Mouse (Mus musculus): ENCODE measurements at regions not wholly inside any gene's neighbourhood (a gene's known extent, or its start where the extent isn't known, plus 50 kb on each side); places are given as distances from the start of the nearest gene placed in this dataset.
A peak's percentile ranks its signal among the peaks of the same experiment; 100 is the strongest.

DNA sequence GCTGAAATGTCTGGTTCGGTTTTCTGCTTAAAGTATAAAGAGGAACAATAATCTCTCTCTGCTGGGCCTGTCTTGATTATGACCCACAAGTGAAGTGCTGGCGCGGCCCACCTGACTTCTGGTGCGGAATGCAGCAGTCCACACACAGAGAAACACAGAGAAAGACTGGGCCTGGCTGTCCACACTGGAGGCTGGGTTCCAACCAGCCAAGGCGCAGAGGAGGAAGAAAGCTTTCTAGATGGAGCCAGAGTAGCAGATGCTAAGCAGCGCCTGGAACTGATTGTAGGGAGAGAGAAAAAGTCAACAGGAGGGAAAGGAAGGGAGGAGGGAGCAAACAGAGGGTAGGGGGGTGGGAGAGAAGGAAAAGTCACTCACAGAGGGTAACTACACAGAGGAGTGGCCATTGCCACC lies 208.4 kb upstream of the Serp2 start:
- Histone ChIP-seq H3K4me2 (replicated peaks; ENCODE audit: low read depth) (no peak overlapping the region), H3K9ac (ENCODE audit: low read depth, low read length) (no peak overlapping the region), H3K27me3 (replicated peaks; ENCODE audit: control insufficient read depth, insufficient read depth, low read length) (no peaks in the 10 kb centered on the region), H3K4me1 (replicated peaks; ENCODE audit: control insufficient read depth, insufficient read depth, low read length) (0 out of 2 replicates have a peak, but pooled peaks cover 3% of the 10 kb centered on the region), H3K27ac (ENCODE audit: low read depth, low read length) (no peak overlapping the region), H3K36me3 (ENCODE audit: control insufficient read depth, insufficient read depth) (no peaks in the 10 kb centered on the region), H3K4me3 (ENCODE audit: low read depth, low read length) (no peak overlapping the region), H3K9me3 (ENCODE audit: control insufficient read depth) (no peaks in the 10 kb centered on the region)
- TF ChIP-seq CTCF (IDR thresholded peaks at IDR 0.05; ENCODE audit: low read depth), result no peak
- WGBS, result 63% methylated on average over 6 of the region's 6 CpGs
- ATAC-seq, result no peak

DNA sequence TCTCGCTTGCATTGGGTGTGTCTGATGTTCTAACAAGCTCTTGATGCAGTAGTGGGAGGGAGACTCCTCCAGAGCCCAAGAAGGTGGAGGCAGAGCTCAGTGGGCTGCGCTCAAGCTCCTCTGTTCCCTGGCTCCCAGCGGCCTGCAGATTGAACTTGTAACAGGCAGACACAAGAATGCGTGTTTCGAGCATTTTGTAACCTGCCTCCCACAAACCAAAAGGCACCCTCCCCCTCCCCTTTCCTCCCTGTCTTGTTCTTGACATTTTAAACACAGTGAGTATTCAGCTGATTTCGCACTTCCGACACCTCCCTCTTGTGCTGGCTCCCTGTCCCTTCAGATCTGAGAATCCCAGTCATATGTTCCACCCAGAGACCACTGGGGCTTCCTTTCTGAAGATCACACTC lies 207.7 kb upstream of the Serp2 start:
- Histone ChIP-seq H3K4me1 (replicated peaks; ENCODE audit: control insufficient read depth, insufficient read depth, low read length) (0 out of 2 replicates have a peak, but pooled peaks cover 3% of the 10 kb centered on the region), H3K9ac (ENCODE audit: low read depth, low read length) (no peak overlapping the region), H3K27me3 (replicated peaks; ENCODE audit: control insufficient read depth, insufficient read depth, low read length) (no peaks in the 10 kb centered on the region), H3K27ac (ENCODE audit: low read depth, low read length) (no peak overlapping the region), H3K4me3 (ENCODE audit: low read depth, low read length) (no peak overlapping the region), H3K9me3 (ENCODE audit: control insufficient read depth) (no peaks in the 10 kb centered on the region), H3K36me3 (ENCODE audit: control insufficient read depth, insufficient read depth) (no peaks in the 10 kb centered on the region), H3K4me2 (replicated peaks; ENCODE audit: low read depth) (no peak overlapping the region)
- no peak for ATAC-seq
- 50% methylated on average over 7 of the region's 7 CpGs for WGBS
- TF ChIP-seq CTCF (IDR thresholded peaks at IDR 0.05; ENCODE audit: low read depth), result peak; percentile 30

DNA sequence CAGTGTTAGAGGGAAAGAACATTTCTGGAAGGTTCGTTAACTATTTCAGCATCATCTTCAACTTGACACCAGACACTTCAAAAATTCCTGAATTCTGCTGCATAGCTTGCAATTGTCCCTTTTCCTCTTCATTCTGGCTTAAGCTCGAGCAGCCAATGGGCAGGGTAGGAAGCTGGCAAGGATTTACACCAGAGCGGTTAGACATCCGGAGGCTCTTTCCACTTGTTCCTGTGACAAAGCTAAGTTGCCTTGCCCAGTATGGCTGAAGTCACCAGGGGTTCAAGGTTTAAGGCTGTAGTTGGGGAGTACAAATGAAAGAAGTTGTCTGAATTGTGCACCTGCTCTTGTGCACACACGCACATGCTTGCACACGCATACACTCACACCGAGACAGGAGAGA lies 206.8 kb upstream of the Serp2 start:
- WGBS, result 85% methylated on average over 7 of the region's 7 CpGs
- Histone ChIP-seq H3K9me3 (ENCODE audit: control insufficient read depth) (no peaks in the 10 kb centered on the region), H3K27ac (ENCODE audit: low read depth, low read length) (no peak overlapping the region), H3K4me2 (replicated peaks; ENCODE audit: low read depth) (no peak overlapping the region), H3K36me3 (ENCODE audit: control insufficient read depth, insufficient read depth) (no peaks in the 10 kb centered on the region), H3K4me1 (replicated peaks; ENCODE audit: control insufficient read depth, insufficient read depth, low read length) (0 out of 2 replicates have a peak, but pooled peaks cover 3% of the 10 kb centered on the region), H3K27me3 (replicated peaks; ENCODE audit: control insufficient read depth, insufficient read depth, low read length) (no peaks in the 10 kb centered on the region), H3K4me3 (ENCODE audit: low read depth, low read length) (no peak overlapping the region), H3K9ac (ENCODE audit: low read depth, low read length) (no peak overlapping the region)
- no peak for ATAC-seq
- no peak for TF ChIP-seq CTCF (IDR thresholded peaks at IDR 0.05; ENCODE audit: low read depth)

DNA sequence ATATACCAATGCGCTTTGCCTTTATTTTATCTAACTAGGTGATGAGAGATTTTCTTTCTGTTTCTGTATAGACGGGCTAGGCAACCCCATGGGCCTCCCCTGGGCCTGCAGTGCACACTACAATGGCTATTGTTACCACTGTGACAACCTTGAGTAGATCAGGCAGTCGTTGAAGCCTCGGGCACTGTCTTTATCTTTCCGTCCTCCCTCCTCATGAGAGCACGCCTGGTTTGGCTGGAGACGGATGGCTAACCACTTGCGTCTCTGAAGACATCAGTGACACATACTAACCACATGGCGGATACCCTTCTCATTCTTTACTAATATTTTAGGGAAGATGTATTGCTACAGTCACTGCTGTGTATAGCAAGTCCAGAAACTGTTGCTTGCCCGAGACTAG lies 206.1 kb upstream of the Serp2 start:
- 66% methylated on average over 10 of the region's 10 CpGs for WGBS
- H3K4me2 ChIP-seq (replicated peaks; ENCODE audit: low read depth), result no peak overlapping the region
- no peaks in the 10 kb centered on the region for H3K36me3 ChIP-seq (ENCODE audit: control insufficient read depth, insufficient read depth)
- H3K9me3 ChIP-seq (ENCODE audit: control insufficient read depth), result no peaks in the 10 kb centered on the region
- ATAC-seq, result no peak
- no peaks in the 10 kb centered on the region for H3K27me3 ChIP-seq (replicated peaks; ENCODE audit: control insufficient read depth, insufficient read depth, low read length)
- TF ChIP-seq CTCF (IDR thresholded peaks at IDR 0.05; ENCODE audit: low read depth), result no peak
- no peak overlapping the region for H3K27ac ChIP-seq (ENCODE audit: low read depth, low read length)
- H3K9ac ChIP-seq (ENCODE audit: low read depth, low read length), result no peak overlapping the region
- no peak overlapping the region for H3K4me3 ChIP-seq (ENCODE audit: low read depth, low read length)
- peaks cover 7% of the 10 kb centered on the region; the same call in 1 of the 2 replicates for H3K4me1 ChIP-seq (replicated peaks; ENCODE audit: control insufficient read depth, insufficient read depth, low read length)

DNA sequence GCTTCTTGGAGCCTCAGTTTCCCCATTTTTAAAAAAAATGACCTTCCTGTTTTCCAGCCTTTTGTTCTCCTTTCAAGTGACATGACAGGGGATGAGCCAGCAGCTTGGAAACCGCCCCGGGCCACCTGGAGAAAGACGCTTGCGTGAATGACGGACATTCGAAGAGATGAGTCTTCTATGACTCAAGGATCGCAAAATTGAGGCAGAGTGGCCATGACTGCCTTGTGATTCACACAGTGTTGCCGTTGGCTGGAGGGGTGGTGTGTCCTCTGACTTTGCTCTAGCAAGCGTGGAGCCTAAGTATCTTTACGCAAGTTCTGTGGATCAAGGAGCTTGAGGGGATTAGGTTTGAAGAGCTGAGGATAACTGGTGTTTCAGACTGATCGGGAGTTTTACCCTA lies 205.0 kb upstream of the Serp2 start:
- WGBS, result 97% methylated on average over 11 of the region's 11 CpGs

DNA sequence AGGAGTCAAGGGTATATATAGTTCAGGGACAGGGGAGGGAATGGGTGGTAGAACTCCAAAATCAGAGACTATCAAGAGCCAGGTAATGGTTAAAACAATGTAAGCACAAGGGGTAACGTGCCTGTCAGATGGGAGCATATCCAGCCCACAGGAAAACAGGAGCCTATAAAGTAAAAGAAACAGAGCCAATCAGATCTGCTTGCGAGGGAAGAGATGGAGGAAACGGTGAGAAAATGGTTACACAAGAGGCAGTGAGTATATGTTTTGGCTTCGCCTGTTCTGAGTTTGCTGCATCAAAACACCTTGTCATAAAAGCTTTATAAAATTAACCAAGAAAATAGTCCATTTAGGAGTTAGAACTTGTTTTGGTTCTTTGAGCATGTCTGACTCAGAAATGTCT lies 204.6 kb upstream of the Serp2 start:
- no peak for ATAC-seq
- 91% methylated on average over 4 of the region's 4 CpGs for WGBS
- Histone ChIP-seq H3K4me2 (replicated peaks; ENCODE audit: low read depth) (no peak overlapping the region), H3K9me3 (ENCODE audit: control insufficient read depth) (no peaks in the 10 kb centered on the region), H3K36me3 (ENCODE audit: control insufficient read depth, insufficient read depth) (no peaks in the 10 kb centered on the region), H3K4me1 (replicated peaks; ENCODE audit: control insufficient read depth, insufficient read depth, low read length) (peaks cover 7% of the 10 kb centered on the region; the same call in 1 of the 2 replicates), H3K27me3 (replicated peaks; ENCODE audit: control insufficient read depth, insufficient read depth, low read length) (no peaks in the 10 kb centered on the region), H3K4me3 (ENCODE audit: low read depth, low read length) (no peak overlapping the region), H3K27ac (ENCODE audit: low read depth, low read length) (no peak overlapping the region), H3K9ac (ENCODE audit: low read depth, low read length) (no peak overlapping the region)
- no peak for TF ChIP-seq CTCF (IDR thresholded peaks at IDR 0.05; ENCODE audit: low read depth)

More for the DNA sequence above, 205.0 kb upstream of the Serp2 start:
- H3K27ac ChIP-seq (ENCODE audit: low read depth, low read length), result no peak overlapping the region
- ATAC-seq, result no peak
- H3K4me1 ChIP-seq (replicated peaks; ENCODE audit: control insufficient read depth, insufficient read depth, low read length), result peaks cover 7% of the 10 kb centered on the region; the same call in 1 of the 2 replicates
- H3K4me3 ChIP-seq (ENCODE audit: low read depth, low read length), result no peak overlapping the region
- H3K27me3 ChIP-seq (replicated peaks; ENCODE audit: control insufficient read depth, insufficient read depth, low read length), result no peaks in the 10 kb centered on the region
- H3K36me3 ChIP-seq (ENCODE audit: control insufficient read depth, insufficient read depth), result no peaks in the 10 kb centered on the region
- H3K9ac ChIP-seq (ENCODE audit: low read depth, low read length), result no peak overlapping the region
- no peak overlapping the region for H3K4me2 ChIP-seq (replicated peaks; ENCODE audit: low read depth)
- H3K9me3 ChIP-seq (ENCODE audit: control insufficient read depth), result no peaks in the 10 kb centered on the region
- TF ChIP-seq CTCF (IDR thresholded peaks at IDR 0.05; ENCODE audit: low read depth), result no peak

DNA sequence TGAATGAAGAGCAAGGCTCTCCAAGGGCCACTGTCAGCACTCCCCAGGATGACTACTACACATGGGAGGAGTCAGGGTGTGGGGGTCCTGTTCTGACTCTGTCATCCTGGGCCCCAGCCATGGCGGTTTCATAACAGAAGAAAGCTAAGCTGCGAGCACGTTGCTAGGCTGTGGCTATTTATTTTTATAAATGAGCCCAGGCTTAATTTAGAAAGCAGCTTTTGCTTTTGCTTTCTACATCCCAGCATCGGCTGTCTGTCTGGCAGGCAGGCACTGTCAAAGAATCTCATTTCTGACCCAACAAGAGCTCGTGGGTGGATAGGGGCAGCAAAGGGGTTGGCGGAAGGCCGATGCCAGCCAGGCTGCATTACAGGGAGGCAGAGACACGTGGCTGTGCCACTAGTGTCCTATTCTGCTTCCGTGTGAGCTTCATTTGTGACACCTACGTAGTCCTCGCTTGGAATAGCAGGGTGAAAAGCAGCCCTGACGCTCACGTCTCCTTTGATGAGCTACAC lies 203.9 kb upstream of the Serp2 start:
- no peak overlapping the region for H3K27ac ChIP-seq (ENCODE audit: low read depth, low read length)
- H3K9me3 ChIP-seq (ENCODE audit: control insufficient read depth), result no peaks in the 10 kb centered on the region
- H3K36me3 ChIP-seq (ENCODE audit: control insufficient read depth, insufficient read depth), result no peaks in the 10 kb centered on the region
- H3K4me1 ChIP-seq (replicated peaks; ENCODE audit: control insufficient read depth, insufficient read depth, low read length), result peaks cover 7% of the 10 kb centered on the region; the same call in 1 of the 2 replicates
- no peak for TF ChIP-seq CTCF (IDR thresholded peaks at IDR 0.05; ENCODE audit: low read depth)
- 74% methylated on average over 13 of the region's 13 CpGs for WGBS
- H3K9ac ChIP-seq (ENCODE audit: low read depth, low read length), result no peak overlapping the region
- no peak overlapping the region for H3K4me3 ChIP-seq (ENCODE audit: low read depth, low read length)
- H3K27me3 ChIP-seq (replicated peaks; ENCODE audit: control insufficient read depth, insufficient read depth, low read length), result no peaks in the 10 kb centered on the region
- ATAC-seq, result no peak
- no peak overlapping the region for H3K4me2 ChIP-seq (replicated peaks; ENCODE audit: low read depth)

Measured in intestine, postnatal 0 days (tissue).